Mouse (Mus musculus) spleen, adult 2 months (tissue): ENCODE data around the gene Tbc1d17. TPM values are rescaled to one million over a fixed set of nuclear protein-coding genes. Genes with fewer than 3 reads are reported as not detected.
"Not testable (repeated sequence)": the region's sequence is repeated elsewhere in the genome, so short reads cannot be mapped to it uniquely, and the experiment has no call there.

ENCODE experiments used
- DNase-seq, 2 experiments: peaks; one replicate each; pipeline versions ENCODE4 v3.0.0 to v3.0.0-alpha.2; 2012 to 2021; ENCODE audit warnings: low spot score in 2 of 2, low read depth in 1 of 2
- H3K27ac ChIP-seq: fragments of 200-500 bp; 2 replicates; pipeline ENCODE4 v1.5.1; 2012; ENCODE audit warnings: low read length, inconsistent platforms; ENCODE audit not compliant: insufficient read depth
- H3K27me3 ChIP-seq: fragments of 200-500 bp; 2 replicates; pipeline ENCODE4 v1.6.1; 2012; ENCODE audit warnings: mild to moderate bottlenecking, moderate library complexity, low read length, inconsistent platforms; ENCODE audit not compliant: control insufficient read depth, insufficient read depth
- H3K36me3 ChIP-seq: fragments of 200-500 bp; 2 replicates; pipeline ENCODE4 v1.6.1; 2012; ENCODE audit warnings: mild to moderate bottlenecking, low read length, inconsistent platforms; ENCODE audit not compliant: control insufficient read depth, insufficient read depth
- H3K4me1 ChIP-seq: fragments of 200-500 bp; 2 replicates; pipeline ENCODE4 v1.6.1; 2011; ENCODE audit warnings: inconsistent platforms; ENCODE audit not compliant: control insufficient read depth, insufficient read depth, insufficient read length
- H3K4me3 ChIP-seq: fragments of 200-500 bp; 2 replicates; pipeline ENCODE4 v1.5.1; 2011; ENCODE audit warnings: mild to moderate bottlenecking, inconsistent platforms; ENCODE audit not compliant: insufficient read depth, insufficient read length; ENCODE audit errors: extremely low read depth
- CTCF ChIP-seq: fragments of 200-500 bp; IDR thresholded peaks from 2 replicates; pipeline ENCODE4 v1.5.1; 2011; ENCODE audit warnings: mild to moderate bottlenecking, inconsistent platforms; ENCODE audit not compliant: insufficient read depth, insufficient read length, insufficient replicate concordance; ENCODE audit errors: extremely low read depth
- POLR2A ChIP-seq: fragments of 200-500 bp; IDR thresholded peaks from 2 replicates; pipeline ENCODE4 v1.6.1; 2011; ENCODE audit warnings: low read depth, low read length, inconsistent platforms
- WGBS: fragments of 180-500 bp; shearing (Covaris S2); methylation state at CpG from one replicate; pipeline ENCODE4 v1.1.7; 2018; 5-methylcytosine and 5-hydroxymethylcytosine counted together
- polyA plus RNA-seq: library from polyadenylated mRNA; depleted of rRNA; stranded (reverse); fragments of >200 nt; gene quantifications from 2 replicates; pipeline ENCODE4 v1.2.3, GENCODE M21; 2012

Gene Tbc1d17
- polyA plus RNA-seq, 1 experiment, result 68.4 TPM

DNA sequence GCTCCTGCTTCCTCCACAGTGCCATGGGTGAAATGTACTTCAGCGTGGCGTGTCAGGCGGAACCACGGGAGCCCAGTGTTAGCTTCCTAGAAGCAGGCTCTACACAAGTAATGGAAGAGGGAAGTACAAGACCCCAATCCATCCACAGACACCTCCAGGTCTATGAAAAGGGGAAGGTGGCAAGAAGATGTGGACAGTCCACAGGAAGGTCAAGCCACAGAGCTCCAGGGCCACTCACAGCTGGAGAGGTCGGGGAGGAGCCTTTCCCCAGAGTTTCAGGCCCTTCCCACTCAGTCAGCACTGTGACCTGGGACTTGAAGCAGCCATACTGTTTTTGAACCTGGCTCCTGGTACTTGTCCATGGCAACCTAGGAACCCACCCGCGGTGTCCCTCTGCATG lies 38.1 kb upstream of the Tbc1d17 start:
- no peaks in the 10 kb centered on the region for H3K27me3 ChIP-seq

DNA sequence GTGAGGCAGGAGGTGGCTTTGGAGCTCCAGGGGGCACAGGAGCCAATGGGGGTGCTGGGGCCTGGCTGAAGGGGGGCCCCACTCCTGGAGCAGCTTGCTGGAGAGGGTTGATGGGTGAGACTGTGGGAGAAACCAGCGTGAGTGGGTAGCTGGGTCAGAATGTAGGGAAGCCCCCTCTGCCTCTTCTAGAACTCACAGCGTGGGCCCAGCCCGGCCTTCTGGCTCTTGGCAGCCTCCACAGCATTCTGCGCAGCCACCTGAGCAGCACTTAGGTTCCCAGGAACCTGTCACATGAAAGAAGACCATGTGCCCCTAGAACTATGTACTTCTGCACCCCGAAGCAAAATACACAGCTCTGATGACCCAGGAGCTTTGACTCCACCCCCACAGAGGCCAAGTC lies 35.8 kb upstream of the Tbc1d17 start:
- Histone ChIP-seq H3K4me1 (no peaks in the 10 kb centered on the region), H3K4me3 (no peak overlapping the region), H3K27me3 (no peaks in the 10 kb centered on the region), H3K36me3 (peaks cover 28% of the 10 kb centered on the region), H3K27ac (no peak overlapping the region)
- WGBS, result 97% methylated on average over 5 of the region's 5 CpGs
- DNase-seq, result no peak
- TF ChIP-seq CTCF (no peak), POLR2A (no peak)

More for the DNA sequence above, 38.1 kb upstream of the Tbc1d17 start:
- DNase-seq, result no peak
- no peak overlapping the region for H3K27ac ChIP-seq
- H3K36me3 ChIP-seq, result peaks cover 14% of the 10 kb centered on the region
- H3K4me1 ChIP-seq, result no peaks in the 10 kb centered on the region
- no peak overlapping the region for H3K4me3 ChIP-seq
- WGBS, result 85% methylated on average over 7 of the region's 7 CpGs
- TF ChIP-seq CTCF (no peak), POLR2A (no peak)

GRCm38 (mm10) chr7:44883036-44883435 lies 34.2 kb upstream of the Tbc1d17 start:
- H3K4me3 ChIP-seq, result no peak overlapping the region
- 92% methylated on average over 3 of the region's 3 CpGs for WGBS
- TF ChIP-seq POLR2A (no peak), CTCF (no peak)
- no peaks in the 10 kb centered on the region for H3K27me3 ChIP-seq
- no peaks in the 10 kb centered on the region for H3K4me1 ChIP-seq
- no peak for DNase-seq
- H3K27ac ChIP-seq, result no peak overlapping the region
- H3K36me3 ChIP-seq, result peaks cover 31% of the 10 kb centered on the region

- no peaks in the 10 kb centered on the region for H3K4me1 ChIP-seq
- H3K36me3 ChIP-seq, result peaks cover 24% of the 10 kb centered on the region
- no peak for TF ChIP-seq POLR2A
- no peak for TF ChIP-seq CTCF
- DNase-seq, result no peak
- no peaks in the 10 kb centered on the region for H3K27me3 ChIP-seq
- 91% methylated on average over 14 of the region's 14 CpGs for WGBS
- no peak overlapping the region for H3K27ac ChIP-seq
- H3K4me3 ChIP-seq, result no peak overlapping the region
Measured at GRCm38 (mm10) chr7:44877833-44878232, 29.0 kb upstream of the Tbc1d17 start.

DNA sequence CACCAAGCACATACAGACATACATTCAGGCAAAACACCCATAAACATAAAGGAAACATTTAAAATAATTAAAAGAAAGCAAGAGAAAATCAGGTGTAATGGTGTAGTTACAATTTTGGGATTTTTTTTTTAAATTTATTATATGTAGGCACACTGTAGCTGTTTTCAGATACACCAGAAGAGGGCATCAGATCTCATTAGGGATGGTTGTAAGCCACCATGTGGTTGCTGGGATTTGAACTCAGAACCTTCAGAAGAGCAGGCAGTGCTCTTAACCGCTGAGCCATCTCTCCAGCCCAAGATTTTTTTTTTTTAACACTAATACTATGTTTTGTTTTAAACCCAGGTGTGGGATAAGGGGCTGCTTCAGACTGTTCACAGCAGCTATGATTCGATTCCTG lies 22.9 kb upstream of the Tbc1d17 start:
- 91% methylated on average over 2 of the region's 2 CpGs for WGBS
- H3K27ac ChIP-seq, H3K36me3 ChIP-seq, H3K4me3 ChIP-seq, H3K27me3 ChIP-seq, H3K4me1 ChIP-seq, DNase-seq: not testable (repeated sequence)

DNA sequence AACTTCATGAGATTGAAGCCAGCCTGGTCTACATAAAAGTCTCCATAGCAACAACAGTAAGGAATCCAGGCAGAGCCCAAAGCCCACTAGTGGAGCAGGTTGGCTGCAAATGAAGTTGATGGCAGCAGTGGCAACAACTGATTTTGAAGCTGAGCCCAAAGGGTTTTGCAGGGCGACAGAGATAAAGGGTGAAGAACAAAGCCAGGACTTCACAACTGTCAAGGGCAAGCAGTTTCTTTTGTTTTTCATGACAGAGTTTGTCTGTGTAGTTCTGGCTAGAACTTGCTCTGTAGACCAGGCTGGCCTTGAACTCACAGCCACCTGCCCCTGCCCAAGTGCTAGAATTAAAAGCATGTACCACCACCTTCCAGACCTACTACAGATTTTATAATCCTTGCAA lies 22.3 kb upstream of the Tbc1d17 start:
- no peak overlapping the region for H3K4me3 ChIP-seq
- no peaks in the 10 kb centered on the region; the same call in 1 of the 2 replicates for H3K27me3 ChIP-seq
- H3K4me1 ChIP-seq, result peaks cover 13% of the 10 kb centered on the region; the same call in 1 of the 2 replicates
- TF ChIP-seq POLR2A (no peak), CTCF (no peak)
- H3K36me3 ChIP-seq, result no peaks in the 10 kb centered on the region
- DNase-seq, result no peak
- H3K27ac ChIP-seq, result no peak overlapping the region
- 70% methylated on average over 1 of the region's 1 CpGs for WGBS

DNA sequence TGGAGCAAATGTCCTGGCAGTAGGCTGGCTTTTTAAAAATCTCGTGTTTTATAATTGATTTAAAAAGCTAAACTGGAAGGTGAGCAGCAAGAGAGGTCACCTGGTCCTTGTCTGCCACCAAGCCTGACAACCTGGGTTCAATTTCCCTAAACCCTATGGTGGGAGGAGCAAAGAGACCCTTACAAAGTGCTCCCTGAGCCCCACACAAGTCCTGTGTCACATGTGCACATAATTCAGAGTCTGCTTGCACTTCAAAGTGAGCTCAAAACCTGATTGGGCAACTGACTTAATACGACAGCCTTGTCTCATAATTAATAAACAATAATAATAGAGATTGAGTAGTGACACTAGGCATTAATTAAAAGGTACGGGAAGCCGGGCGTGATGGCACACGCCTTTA lies 21.7 kb upstream of the Tbc1d17 start:
- 88% methylated on average over 6 of the region's 6 CpGs for WGBS
- DNase-seq, result no peak
- H3K4me3 ChIP-seq, result no peak overlapping the region
- TF ChIP-seq POLR2A (no peak), CTCF (no peak)
- no peak overlapping the region for H3K27ac ChIP-seq
- H3K27me3 ChIP-seq, result no peaks in the 10 kb centered on the region; the same call in 1 of the 2 replicates
- H3K4me1 ChIP-seq, result peaks cover 13% of the 10 kb centered on the region; the same call in 1 of the 2 replicates
- no peaks in the 10 kb centered on the region for H3K36me3 ChIP-seq
